Mouse (Mus musculus) sigmoid colon, adult 10 weeks (tissue): ENCODE measurements around the gene Ube2d2b. TPM values are rescaled to one million over a fixed set of nuclear protein-coding genes. Genes with fewer than 3 reads are reported as not detected.

Experiments
- polyA plus RNA-seq: library from polyadenylated mRNA; stranded (reverse); fragments of 350-450 nt; fragmentation: Illumina TruSeq; extraction: RNeasy Lipid Tissue Mini Kit (QIAGEN cat#74804); gene quantifications from one replicate; pipeline ENCODE4 v1.2.3, GENCODE M21; 2014; ENCODE audit warnings: low read depth, low replicate concordance

The Ube2d2b gene
- polyA plus RNA-seq = not detected

DNA sequence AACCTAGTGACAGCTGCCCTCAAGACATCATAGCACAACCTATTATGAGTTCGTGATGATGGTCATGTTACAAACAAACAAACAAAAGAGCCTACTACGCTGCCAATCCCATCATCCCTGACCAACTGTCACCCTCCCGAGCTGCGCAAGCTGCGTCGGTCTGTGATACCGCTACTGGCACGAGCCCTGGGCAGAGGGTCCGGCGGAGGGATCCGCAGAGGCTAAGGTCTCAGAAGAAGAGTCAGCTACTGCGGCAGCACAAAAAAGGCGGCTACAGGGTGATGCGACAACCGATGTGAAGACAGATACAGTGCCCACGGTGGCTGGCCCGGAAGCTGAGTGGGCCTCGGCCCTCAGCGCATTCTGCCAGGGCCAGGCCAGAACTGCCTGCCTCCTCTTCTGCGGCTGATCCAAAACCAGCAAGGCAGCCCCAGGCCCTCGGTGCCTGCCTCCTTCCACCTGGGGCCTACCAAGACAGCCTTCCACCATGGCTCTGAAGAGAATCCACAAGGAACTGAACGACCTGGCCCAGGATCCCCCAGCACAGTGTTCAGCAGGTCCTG is at the start of gene Ube2d2b:
Gene Ube2d2b (plus strand): TSS at position 102 of the 563 bp plus-strand sequence.

DNA sequence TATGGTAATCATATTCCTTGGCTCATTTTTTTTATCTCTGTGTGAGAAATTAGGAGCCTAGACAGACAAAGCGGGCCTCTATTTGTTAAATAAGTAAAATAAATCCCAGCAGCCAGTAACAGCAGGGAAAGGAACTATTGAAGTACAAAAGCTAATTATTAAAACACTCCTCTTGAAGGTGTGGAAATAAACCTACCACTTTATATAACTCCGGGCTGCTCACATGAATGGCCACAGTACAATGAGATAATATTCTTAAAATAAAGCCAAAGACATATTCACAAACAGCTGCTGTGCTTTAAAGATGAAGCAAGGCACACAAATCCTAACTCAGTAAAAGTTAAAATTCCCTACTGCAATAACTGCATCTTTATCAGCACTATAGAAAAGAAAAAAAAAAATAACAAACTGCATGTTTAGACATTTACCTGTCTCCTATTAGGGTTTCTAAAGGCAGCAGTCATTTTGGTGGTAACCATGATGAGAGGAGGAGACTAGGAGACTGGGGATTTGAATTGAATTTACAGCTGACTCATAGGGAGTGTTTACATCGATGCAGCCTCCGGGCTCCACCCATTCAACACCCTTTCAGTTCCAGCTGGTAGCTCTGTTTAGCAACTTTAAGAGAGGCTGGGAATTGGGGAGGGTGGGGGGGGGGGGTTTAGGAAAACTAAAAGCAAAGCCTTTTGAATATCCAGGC is 44.8 kb downstream of the Ube2d2b start, which contains the start of gene Evi5:
Gene Evi5 (minus strand): TSS at position 547 of the 700 bp plus-strand sequence.

Other genes with a start within 250 kb of the Ube2d2b start
- 22.2 TPM for gene Rpap2, start 232.7 kb upstream of the Ube2d2b start, polyA plus RNA-seq
- gene Glmn, start 232.2 kb upstream of the Ube2d2b start, polyA plus RNA-seq = 41.2 TPM
- 5.6 TPM for gene Gfi1, start 104.1 kb upstream of the Ube2d2b start, polyA plus RNA-seq
- 79.6 TPM for gene Evi5, start 45.0 kb downstream of the Ube2d2b start, polyA plus RNA-seq
- 1,014 TPM for gene Rpl5, start 70.4 kb downstream of the Ube2d2b start, polyA plus RNA-seq
- 74.9 TPM for gene Fam69a, start 157.0 kb downstream of the Ube2d2b start, polyA plus RNA-seq
- 106 TPM for gene Mtf2, start 235.6 kb downstream of the Ube2d2b start, polyA plus RNA-seq